Mouse (Mus musculus) lung, adult 10 weeks (tissue): ENCODE results near the gene Mis12. TPM values are rescaled to one million over a fixed set of nuclear protein-coding genes. Genes with fewer than 3 reads are reported as not detected.

Experiments used
- polyA plus RNA-seq: library from polyadenylated mRNA; stranded (reverse); fragments of 350-450 nt; fragmentation: Illumina TruSeq; extraction: RNeasy Lipid Tissue Mini Kit (QIAGEN cat#74804); gene quantifications from one replicate; pipeline ENCODE4 v1.2.3, GENCODE M21; 2014; ENCODE audit warnings: low read depth, low replicate concordance; ENCODE audit not compliant: insufficient read depth

Gene Mis12
- 11.3 TPM for polyA plus RNA-seq

GRCm38 (mm10) chr11:71019201-71020068 lies at the start of gene Mis12, which contains the start of gene Derl2:
TSS of gene Mis12 (plus strand) at chr11:71019611.
TSS of gene Derl2 (minus strand) at chr11:71019841.

DNA sequence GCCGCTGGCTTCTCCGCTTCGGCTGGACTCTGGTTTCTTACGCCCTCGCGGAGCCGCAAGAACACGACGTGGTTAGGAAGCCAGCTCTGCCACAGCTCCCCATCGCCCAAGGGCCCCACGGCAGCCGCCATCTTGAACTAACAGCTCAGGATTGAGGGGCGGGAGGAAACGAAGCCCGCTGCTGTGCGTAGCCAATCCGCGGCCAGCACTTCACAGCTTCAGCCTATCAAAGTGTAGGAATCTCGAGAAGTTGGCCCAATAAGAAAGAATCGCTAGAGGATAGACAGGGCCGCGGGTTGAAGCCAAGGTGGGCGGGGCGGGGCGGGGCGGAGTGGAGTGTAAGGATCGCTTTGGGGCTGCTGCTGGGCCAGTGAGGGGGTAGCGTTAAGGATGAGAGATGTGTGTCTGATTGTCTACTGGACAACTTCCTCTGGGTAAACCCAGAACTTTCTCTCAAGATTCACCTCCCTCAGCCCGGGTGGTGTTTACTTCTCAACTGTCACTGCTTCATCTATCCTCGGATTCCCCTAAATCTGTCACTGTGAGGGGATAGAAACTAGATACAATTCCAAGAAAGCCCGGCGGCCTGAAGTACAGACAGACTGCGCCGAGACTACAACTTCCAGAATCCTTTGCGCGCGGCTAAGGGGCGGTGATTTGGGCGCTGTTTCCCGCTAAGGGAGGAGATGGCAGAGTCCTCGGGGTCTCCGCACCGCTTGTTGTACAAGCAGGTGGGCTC lies 49.4 kb upstream of the Mis12 start, which contains the start of the genes Nup88 and Rpain:
Gene Nup88, minus strand, starts transcription at position 153 of the 739 bp plus-strand sequence.
Gene Rpain, plus strand, starts transcription at position 393 of the 739 bp plus-strand sequence.

DNA sequence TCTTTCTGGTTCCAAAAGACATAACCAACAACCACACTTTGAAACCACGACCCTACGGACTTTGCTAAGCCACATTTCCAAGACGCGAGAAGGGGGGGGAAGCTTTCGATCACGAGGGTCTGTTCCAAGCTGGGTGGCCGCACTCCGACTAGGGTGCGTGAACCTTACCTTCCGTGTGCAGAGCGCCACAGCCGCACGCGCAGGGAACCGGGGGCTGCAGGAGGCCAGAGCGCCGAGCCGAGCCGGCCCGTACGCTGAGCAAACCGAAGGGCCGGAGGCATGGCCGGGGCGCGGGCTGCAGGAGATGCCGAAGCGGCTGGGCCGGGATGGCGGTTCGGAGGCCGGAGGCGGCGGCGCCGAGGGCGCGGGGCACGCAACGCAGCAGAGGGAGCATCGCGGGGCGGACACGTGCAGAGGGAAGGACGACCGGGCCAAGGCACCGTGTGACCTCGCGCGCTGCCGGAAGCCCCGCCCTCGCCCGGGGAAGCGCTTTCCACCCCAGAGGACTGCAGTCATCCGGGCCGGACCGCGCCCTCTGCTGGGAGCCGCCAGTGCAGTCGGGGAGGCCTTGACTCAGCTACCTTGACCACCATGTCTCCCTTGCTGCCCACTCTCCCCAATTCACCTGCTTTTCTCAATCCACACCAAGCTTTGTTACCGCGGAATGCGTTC lies 36.7 kb upstream of the Mis12 start, which contains the start of gene C1qbp:
Gene C1qbp, minus strand, starts transcription at position 470 of the 672 bp plus-strand sequence.

GRCm38 (mm10) chr11:71004316-71004773 lies 15.1 kb upstream of the Mis12 start, which contains the start of gene Dhx33:
TSS of gene Dhx33 (minus strand) at chr11:71004437.

GRCm38 (mm10) chr11:71033163-71033761 lies 13.9 kb downstream of the Mis12 start, which contains the start of gene 6330403K07Rik:
TSS of gene 6330403K07Rik (minus strand) at chr11:71033513.

Other genes with a start within 250 kb of the Mis12 start
- 6.1 TPM for gene Scimp, start 207.0 kb upstream of the Mis12 start, polyA plus RNA-seq
- gene Rabep1, start 174.8 kb upstream of the Mis12 start, polyA plus RNA-seq, result 11.3 TPM
- gene Nup88, start 49.6 kb upstream of the Mis12 start, polyA plus RNA-seq, result 33.3 TPM
- 37.5 TPM for gene Rpain, start 49.4 kb upstream of the Mis12 start, polyA plus RNA-seq
- 50.9 TPM for gene C1qbp, start 36.6 kb upstream of the Mis12 start, polyA plus RNA-seq
- gene Dhx33, start 15.2 kb upstream of the Mis12 start, polyA plus RNA-seq, result 4.4 TPM
- 35.0 TPM for gene Derl2, start 230 bp downstream of the Mis12 start, polyA plus RNA-seq
- gene 6330403K07Rik, start 13.9 kb downstream of the Mis12 start, polyA plus RNA-seq, result 3.0 TPM
- gene Nlrp1a, start 125.1 kb downstream of the Mis12 start, polyA plus RNA-seq, result 0.15 TPM
- 0.42 TPM for gene Nlrp1b, start 211.1 kb downstream of the Mis12 start, polyA plus RNA-seq